Mouse (Mus musculus) myocyte (in vitro differentiated cells): ENCODE measurements around the gene Hdac6.

Experiments used
- MYOG ChIP-seq, 3 experiments: IDR thresholded peaks; one replicate each; pipeline ENCODE4 v1.6.1; 2011; ENCODE audit warnings: control low read depth in 2 of 3, low read depth in 2 of 3, mild to moderate bottlenecking in 2 of 3; ENCODE audit not compliant: insufficient read length in 2 of 3, control insufficient read depth in 1 of 3, insufficient read depth in 1 of 3
- TCF12 ChIP-seq: IDR thresholded peaks from one replicate; pipeline ENCODE4 v1.6.1; 2011; ENCODE audit warnings: mild to moderate bottlenecking, control low read depth; ENCODE audit not compliant: poor library complexity, insufficient read depth, severe bottlenecking

- TF ChIP-seq TCF12 (no peak), MYOG (IDR thresholded peaks at IDR 0.05; ENCODE audit: control insufficient read depth in 1 of 3, insufficient read depth in 1 of 3, insufficient read length in 2 of 3, low read depth in 2 of 3) (no peak)
Observed at GRCm38 (mm10) chrX:7947108-7947899, at the start of gene Hdac6.
